Mouse (Mus musculus) lung, adult 2 months (tissue): ENCODE data around the gene Utf1.

Experiments used
- CTCF ChIP-seq: fragments of 200-500 bp; IDR thresholded peaks from 2 replicates; pipeline ENCODE4 v1.5.1; 2011; ENCODE audit warnings: mild to moderate bottlenecking, low read length, control low read depth; ENCODE audit not compliant: insufficient read depth
- POLR2A ChIP-seq: fragments of 200-500 bp; IDR thresholded peaks from 2 replicates; pipeline ENCODE4 v1.6.1; 2011; ENCODE audit warnings: low read depth, mild to moderate bottlenecking, control low read depth, low read length, borderline replicate concordance; ENCODE audit errors: extremely low read depth

DNA sequence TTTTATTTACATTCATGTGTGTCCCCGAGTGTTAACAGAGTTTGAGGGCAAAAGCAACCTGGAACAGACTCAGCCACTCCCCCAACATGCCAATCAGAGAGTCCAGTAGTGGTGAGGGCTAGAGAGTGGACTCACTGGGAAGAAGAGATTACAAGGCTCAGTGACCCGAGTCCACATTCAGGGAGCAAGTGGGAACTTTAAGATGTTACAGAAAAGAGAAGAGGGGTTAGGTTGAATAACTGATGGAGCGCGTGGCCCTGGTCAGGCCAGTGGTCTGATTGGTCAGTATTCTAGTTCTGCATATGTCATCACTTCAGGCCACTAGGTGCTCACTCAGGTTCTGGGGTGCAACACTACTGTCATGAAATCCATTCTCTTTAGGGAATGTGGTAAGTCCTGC lies 23.6 kb downstream of the Utf1 start:
- no peak for TF ChIP-seq CTCF
- no peak for TF ChIP-seq POLR2A
